Mouse (Mus musculus): Measurements from ENCODE around the gene Dthd1. TPM values are rescaled to one million over a fixed set of nuclear protein-coding genes. Genes with fewer than 3 reads are reported as not detected.

The Dthd1 gene
- polyA plus RNA-seq, 1 experiment from 2014 or later = not detected

DNA sequence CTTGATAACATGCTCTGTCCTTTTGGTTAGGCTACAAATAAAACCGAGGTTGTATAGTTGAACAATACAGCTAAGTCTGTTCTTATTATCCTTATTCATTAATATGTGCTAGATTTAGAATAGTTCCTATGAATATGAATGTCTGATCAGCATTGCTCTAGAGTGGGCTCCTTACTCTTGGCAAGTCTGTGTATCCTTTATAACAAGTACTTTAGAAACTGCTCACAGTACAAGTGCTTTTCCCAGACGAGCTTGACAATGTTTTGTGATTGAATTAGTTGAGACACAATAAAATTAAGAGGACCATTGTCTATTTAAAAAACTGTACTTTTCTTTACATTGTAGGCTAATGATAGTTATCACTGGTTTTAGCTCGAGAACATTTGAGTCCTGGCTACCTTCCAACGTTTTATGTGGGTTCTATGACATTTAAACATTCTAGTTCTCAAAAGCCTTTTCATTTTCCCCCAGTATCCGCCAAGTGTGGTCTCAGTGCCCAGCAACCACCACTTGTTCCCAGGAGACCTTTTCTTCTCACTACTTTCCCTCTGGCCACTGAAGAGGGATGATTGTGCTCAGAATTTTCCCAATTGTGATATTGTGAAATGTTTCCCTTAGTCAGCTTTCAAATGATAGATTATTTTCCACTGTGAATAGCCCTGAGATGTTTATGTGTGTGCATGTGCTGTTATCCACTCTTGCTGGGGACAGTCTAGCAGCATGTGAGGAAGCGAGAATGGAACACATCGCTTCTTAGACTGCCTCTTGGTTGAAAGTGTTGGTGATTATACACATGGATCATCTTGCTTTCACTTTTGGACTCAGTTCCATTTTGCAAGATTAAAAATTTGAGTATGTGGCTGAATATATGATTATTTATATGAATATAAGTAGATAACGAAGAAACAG lies 7.0 kb downstream of the Dthd1 start:
- H3K79me2 ChIP-seq (ENCODE audit: inconsistent target) = no peaks in the 10 kb centered on the region
- H3K4me3 ChIP-seq (ENCODE audit: inconsistent target) = no peak overlapping the region
- no peak overlapping the region for H3K27ac ChIP-seq
- WGBS (ENCODE audit: missing documents) = 91% methylated on average over 8 of the region's 8 CpGs
- H3K36me3 ChIP-seq (ENCODE audit: inconsistent target) = no peaks in the 10 kb centered on the region

DNA sequence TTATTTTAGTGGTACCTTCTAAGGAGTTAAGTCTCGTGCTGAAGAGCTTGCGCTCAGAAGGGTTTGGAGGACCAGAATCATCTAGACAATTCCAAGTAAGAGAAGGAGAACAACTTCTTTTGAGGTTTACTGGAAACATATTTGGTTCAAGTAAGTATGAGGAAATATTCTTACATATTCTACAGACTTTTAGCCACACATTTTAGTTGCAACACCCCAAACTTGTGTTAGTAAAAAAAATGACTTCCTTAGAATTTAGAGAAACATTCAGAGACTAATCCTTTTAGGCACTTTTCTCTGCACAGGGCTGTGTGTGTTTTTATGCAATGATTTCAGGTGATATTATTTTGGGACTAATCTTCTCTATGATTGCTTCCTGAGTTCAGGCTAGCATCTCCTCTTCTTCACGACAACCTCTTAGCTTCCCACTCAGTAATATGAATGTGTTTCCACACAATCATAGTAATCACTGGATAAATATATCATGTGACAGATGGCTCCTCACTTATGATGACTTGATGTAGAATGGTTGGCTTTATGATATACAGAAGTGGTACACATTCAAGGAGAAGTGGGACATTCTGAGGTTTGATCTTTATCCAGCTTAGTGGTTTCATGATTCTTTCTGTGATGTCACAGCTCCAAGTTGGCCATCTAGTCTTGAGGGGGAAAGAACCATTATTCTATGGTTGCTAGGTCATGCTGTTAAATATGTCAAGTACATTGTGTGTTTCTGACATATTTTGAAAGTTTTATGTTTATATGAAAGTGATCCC lies 29.5 kb downstream of the Dthd1 start:
- Histone ChIP-seq H3K36me3 (ENCODE audit: inconsistent target) (no peaks in the 10 kb centered on the region), H3K4me3 (ENCODE audit: inconsistent target) (no peak overlapping the region), H3K79me2 (ENCODE audit: inconsistent target) (no peaks in the 10 kb centered on the region), H3K27ac (no peak overlapping the region)
- 59% methylated on average over 3 of the region's 3 CpGs for WGBS (ENCODE audit: missing documents)

DNA sequence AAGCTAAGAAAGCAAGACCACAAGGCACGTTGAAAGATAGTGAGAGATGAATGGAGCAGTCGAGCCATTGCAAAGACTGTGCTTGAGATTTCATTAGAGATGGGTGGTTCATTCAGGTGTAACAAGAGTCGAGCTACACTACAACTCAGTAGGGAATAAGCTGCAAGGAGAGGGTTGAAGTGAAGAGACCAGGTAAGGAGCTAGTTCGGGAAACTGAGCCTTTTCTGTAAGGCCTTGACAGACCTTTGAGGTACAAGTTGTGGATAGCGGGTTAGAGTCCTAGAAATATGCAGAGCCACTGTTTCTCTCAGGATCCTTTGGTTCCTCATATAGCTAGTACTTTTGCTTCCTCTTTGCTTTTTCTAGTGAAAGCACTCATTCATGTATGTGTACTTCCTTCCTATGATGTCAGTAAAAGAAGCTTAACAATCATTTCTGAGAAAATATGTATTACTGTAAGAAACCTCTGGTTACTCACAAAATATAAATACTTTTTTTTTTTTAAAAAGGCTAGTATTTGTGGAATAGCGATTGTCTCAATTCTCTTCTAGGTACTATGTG lies 33.0 kb downstream of the Dthd1 start:
- no peaks in the 10 kb centered on the region for H3K79me2 ChIP-seq (ENCODE audit: inconsistent target)
- H3K27ac ChIP-seq = peak overlapping the region; percentile 79
- H3K4me3 ChIP-seq (ENCODE audit: inconsistent target) = no peak overlapping the region
- no peaks in the 10 kb centered on the region for H3K36me3 ChIP-seq (ENCODE audit: inconsistent target)
- WGBS (ENCODE audit: missing documents) = 45% methylated on average over 6 of the region's 6 CpGs

DNA sequence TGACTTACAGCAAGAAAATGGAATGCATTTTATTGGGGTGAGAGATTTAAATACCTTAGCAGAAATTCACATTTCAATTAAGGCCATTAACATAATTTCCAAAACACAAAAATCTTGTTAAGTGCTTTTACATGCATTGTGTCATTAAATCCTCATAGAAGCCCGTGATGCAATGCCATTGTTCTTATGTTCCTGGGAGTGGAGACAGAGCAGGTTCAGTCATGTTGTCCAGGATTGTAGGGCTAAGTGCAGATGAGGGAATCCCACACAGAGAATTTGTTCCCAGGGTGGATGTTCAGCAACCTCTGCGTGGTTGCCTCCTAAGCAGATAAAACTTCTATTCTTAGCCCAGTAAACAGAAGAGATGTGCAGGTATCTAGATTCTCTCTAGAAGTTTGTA lies 37.7 kb downstream of the Dthd1 start:
- Histone ChIP-seq H3K4me3 (ENCODE audit: inconsistent target) (no peak overlapping the region), H3K36me3 (ENCODE audit: inconsistent target) (no peaks in the 10 kb centered on the region), H3K27ac (no peak overlapping the region), H3K79me2 (ENCODE audit: inconsistent target) (no peaks in the 10 kb centered on the region)
- WGBS (ENCODE audit: missing documents) = 92% methylated on average over 2 of the region's 2 CpGs

DNA sequence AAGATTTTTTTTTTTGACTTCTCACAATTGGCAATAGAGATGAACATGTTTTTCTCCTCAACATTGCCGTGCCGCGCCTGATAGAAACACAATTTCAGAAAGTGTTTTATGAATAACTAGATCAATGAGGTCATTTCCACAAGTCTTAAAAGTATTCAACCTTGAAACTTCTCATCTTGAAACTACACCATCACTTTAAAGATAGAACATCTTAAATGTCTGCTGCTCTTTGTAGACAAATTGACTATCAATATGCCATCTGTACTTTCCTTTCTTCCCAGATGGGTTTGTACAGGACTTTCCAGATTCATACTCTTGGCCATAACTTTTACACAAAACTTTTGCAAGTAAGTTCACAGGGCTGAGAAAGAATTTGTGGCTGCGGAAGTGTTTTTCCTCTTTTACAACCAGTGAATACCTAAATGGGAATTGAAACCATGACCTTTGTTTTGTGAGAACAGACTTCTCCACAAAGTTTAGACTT lies 40.8 kb downstream of the Dthd1 start:
- Histone ChIP-seq H3K4me3 (ENCODE audit: inconsistent target) (no peak overlapping the region), H3K27ac (no peak overlapping the region), H3K36me3 (ENCODE audit: inconsistent target) (no peaks in the 10 kb centered on the region), H3K79me2 (ENCODE audit: inconsistent target) (no peaks in the 10 kb centered on the region)
- 74% methylated on average over 4 of the region's 4 CpGs for WGBS (ENCODE audit: missing documents)

DNA sequence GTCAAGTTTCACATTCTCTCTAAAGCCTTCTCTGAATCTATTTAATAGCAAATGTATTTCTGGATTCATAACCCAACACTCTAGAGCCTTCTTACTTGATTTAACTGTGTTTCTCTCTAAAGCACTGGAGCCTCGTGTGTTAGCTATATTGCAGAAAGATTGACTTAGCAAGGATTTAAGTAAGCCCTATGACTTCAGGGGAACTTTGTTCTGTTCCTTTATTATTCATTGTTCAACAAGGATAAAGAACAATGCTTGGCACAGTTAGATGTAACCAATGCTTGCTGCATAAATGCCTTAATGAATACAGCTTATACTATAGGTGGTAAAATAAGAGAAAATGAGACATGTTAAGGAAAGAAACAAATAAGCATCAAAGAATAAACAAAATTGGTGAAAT lies 43.9 kb downstream of the Dthd1 start:
- H3K27ac ChIP-seq = no peak overlapping the region
- WGBS (ENCODE audit: missing documents) = 94% methylated on average over 1 of the region's 1 CpGs
- no peak overlapping the region for H3K4me3 ChIP-seq (ENCODE audit: inconsistent target)
- H3K36me3 ChIP-seq (ENCODE audit: inconsistent target) = no peaks in the 10 kb centered on the region
- no peaks in the 10 kb centered on the region for H3K79me2 ChIP-seq (ENCODE audit: inconsistent target)

DNA sequence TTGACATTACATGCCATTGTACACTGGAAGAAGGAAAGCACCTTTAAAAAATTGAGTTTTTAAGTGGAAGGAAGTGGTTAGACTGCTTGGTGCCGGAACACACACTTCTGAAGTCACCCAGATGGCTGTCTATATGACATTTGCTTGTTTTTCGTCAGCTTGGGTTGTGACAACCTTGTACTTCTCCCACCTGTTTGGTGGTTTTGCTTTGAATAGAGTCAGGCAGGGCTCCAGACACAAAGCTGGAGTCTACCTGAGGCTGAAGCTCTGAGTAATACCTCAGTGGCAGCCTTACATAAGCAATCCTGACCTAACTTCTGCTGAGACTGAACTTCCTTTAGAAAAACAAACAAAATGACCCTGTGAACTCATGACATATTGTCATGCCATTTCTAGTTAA lies 44.7 kb downstream of the Dthd1 start:
- peak overlapping the region; percentile 24; the same call in 1 of the 2 replicates for H3K27ac ChIP-seq
- WGBS (ENCODE audit: missing documents) = 36% methylated on average over 2 of the region's 2 CpGs
- no peak overlapping the region for H3K4me3 ChIP-seq (ENCODE audit: inconsistent target)
- no peaks in the 10 kb centered on the region for H3K79me2 ChIP-seq (ENCODE audit: inconsistent target)
- H3K36me3 ChIP-seq (ENCODE audit: inconsistent target) = no peaks in the 10 kb centered on the region

DNA sequence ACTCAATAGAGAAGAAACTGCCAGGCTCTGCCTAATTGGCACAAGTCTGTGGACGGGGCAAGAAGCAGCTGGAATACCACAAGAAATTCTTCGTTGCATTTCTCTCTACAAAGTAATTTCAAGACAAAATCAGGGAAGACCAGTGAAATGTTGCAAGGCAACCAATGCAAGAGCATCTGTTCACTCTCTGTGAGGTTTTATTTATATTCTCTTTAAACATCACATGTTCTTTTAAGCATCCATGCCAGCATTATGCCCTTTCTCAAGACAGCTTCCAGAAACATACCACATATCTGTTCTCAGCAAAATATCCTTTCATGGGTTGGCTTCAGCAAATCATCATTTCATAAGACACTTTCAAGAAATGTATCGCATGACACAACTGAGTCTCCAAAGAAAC lies 50.7 kb downstream of the Dthd1 start:
- no peak overlapping the region for H3K27ac ChIP-seq
- H3K36me3 ChIP-seq (ENCODE audit: inconsistent target) = no peaks in the 10 kb centered on the region
- no peaks in the 10 kb centered on the region for H3K79me2 ChIP-seq (ENCODE audit: inconsistent target)
- WGBS (ENCODE audit: missing documents) = 90% methylated on average over 3 of the region's 3 CpGs
- no peak overlapping the region for H3K4me3 ChIP-seq (ENCODE audit: inconsistent target)

DNA sequence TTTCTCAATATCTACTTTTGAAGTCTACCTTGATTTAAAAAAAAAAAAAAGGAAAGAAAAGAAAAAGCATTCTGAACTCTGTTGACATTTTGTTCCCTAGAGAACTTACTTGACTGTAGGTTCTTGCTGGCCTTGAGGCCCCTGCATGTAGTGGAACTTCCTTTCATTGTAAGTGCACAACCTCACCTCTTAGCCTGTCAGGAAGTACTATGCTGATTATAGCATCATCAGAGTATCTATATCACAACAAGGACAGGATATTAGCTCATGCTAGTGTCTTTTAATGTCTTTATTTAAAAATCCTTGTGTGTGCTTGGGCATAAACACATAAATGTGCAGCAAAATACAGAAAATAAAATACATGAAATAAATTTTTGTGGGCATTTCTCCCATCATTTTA lies 53.4 kb downstream of the Dthd1 start:
- H3K79me2 ChIP-seq (ENCODE audit: inconsistent target) = no peaks in the 10 kb centered on the region
- no peaks in the 10 kb centered on the region for H3K36me3 ChIP-seq (ENCODE audit: inconsistent target)
- no peak overlapping the region for H3K27ac ChIP-seq
- no peak overlapping the region for H3K4me3 ChIP-seq (ENCODE audit: inconsistent target)

DNA sequence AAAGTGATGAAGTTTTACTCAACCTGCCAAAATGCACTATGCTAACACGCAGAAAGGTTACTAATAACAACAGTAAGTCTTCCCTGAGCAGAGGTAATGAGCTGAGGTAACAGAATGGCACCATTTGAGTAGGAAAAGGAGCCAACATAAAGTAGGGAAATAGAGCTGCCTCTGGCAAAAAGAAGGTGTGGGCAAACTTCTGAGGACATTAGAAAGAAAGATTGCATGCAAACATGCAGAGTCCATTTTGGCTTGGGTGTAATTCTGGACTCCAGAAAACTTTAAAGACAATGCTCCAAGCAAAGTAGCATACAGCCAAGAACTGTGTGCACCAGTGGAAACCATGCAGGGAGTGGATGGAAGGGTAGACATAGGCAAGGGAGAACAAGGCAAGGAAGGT lies 65.9 kb downstream of the Dthd1 start:
- no peaks in the 10 kb centered on the region for H3K36me3 ChIP-seq (ENCODE audit: inconsistent target)
- 86% methylated on average over 1 of the region's 1 CpGs for WGBS (ENCODE audit: missing documents)
- H3K79me2 ChIP-seq (ENCODE audit: inconsistent target) = no peaks in the 10 kb centered on the region
- no peak overlapping the region for H3K27ac ChIP-seq
- no peak overlapping the region for H3K4me3 ChIP-seq (ENCODE audit: inconsistent target)

DNA sequence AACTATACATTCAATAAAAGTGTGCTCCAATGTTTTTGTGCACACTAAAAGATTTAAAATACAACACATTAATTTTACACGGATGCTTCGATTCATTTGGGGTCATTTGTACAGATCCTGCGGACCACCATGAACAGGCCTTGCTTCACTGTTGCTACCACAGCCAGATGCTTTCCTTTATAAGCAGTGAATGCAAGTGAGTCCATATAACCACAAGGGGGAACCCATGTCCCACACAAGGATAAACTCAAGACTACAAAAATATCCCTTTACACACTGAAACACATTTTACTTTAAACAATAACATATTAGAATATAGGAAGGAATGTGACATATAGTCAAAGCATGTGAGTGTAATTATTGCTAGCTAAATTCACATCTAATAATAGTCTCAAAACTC lies 81.7 kb downstream of the Dthd1 start:
- H3K4me3 ChIP-seq (ENCODE audit: inconsistent target) = no peak overlapping the region
- H3K79me2 ChIP-seq (ENCODE audit: inconsistent target) = no peaks in the 10 kb centered on the region
- no peaks in the 10 kb centered on the region for H3K36me3 ChIP-seq (ENCODE audit: inconsistent target)
- 82% methylated on average over 3 of the region's 3 CpGs for WGBS (ENCODE audit: missing documents)
- H3K27ac ChIP-seq = no peak overlapping the region

DNA sequence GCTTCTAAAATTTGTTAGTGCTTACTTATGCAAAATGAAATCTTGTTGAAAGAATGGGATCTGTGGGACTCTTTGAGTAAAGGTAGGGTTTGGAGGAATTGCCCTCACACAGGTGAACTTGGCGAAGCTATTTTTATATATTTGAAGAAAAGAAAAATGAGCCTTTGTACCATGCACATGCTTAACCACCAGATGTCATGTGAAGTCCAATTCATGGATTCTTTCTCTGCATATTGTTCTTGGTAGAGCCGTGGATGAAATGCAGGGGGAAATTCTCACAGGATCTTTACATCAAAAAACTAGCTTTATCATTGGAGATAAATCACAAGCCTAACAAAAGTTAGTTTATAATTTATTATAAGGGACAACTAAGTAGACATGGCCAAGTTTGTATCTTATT lies 93.3 kb downstream of the Dthd1 start:
- no peak overlapping the region for H3K27ac ChIP-seq
- no peaks in the 10 kb centered on the region for H3K79me2 ChIP-seq (ENCODE audit: inconsistent target)
- WGBS (ENCODE audit: missing documents) = 90% methylated on average over 2 of the region's 2 CpGs
- H3K36me3 ChIP-seq (ENCODE audit: inconsistent target) = no peaks in the 10 kb centered on the region
- no peak overlapping the region for H3K4me3 ChIP-seq (ENCODE audit: inconsistent target)

DNA sequence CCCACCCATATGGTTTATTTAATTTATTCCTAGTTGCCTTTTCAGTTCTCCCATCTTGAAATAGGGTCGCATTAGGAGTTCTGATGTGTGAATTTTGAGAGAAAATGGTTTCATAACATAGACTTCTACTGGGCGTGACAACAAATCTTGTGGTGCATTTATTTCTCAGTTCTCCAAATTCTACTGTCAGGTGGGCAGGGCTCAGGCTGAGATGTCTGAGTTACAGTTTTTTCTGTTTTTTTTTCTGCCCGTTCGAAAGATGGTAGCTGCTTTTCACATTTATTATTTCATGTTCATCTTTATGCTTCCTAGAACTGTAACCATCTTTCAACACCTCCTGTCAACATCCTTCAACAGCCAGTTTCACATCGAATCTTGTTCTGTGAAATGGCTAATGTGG lies 95.5 kb downstream of the Dthd1 start:
- Histone ChIP-seq H3K4me3 (ENCODE audit: inconsistent target) (no peak overlapping the region), H3K79me2 (ENCODE audit: inconsistent target) (no peaks in the 10 kb centered on the region), H3K36me3 (ENCODE audit: inconsistent target) (no peaks in the 10 kb centered on the region), H3K27ac (no peak overlapping the region)
- 64% methylated on average over 5 of the region's 5 CpGs for WGBS (ENCODE audit: missing documents)

DNA sequence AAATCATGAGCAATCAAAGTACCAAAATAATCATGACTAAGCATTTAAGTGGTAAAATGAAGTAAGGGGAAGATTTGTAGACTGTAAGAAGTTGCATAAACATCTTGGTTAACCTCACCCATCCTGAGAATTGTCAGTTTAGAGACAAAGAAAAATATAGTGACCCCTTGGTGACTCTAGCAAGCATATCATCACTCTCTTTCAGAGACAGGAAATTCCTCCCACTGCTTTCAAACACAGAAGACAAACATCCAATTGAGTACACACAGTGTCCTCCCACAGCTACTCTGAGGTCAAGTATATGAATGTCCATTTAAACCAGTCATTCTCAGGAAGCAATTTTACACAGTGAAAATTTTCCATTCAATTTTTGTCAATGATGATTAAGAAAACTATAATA lies 111.0 kb downstream of the Dthd1 start:
- no peaks in the 10 kb centered on the region for H3K36me3 ChIP-seq (ENCODE audit: inconsistent target)
- no peak overlapping the region for H3K4me3 ChIP-seq (ENCODE audit: inconsistent target)
- H3K79me2 ChIP-seq (ENCODE audit: inconsistent target) = no peaks in the 10 kb centered on the region
- no peak overlapping the region for H3K27ac ChIP-seq

Measured in macrophage (primary cell).